Mouse (Mus musculus) G1E (cell line): ENCODE data around the gene Bco2. TPM values are rescaled to one million over a fixed set of nuclear protein-coding genes. Genes with fewer than 3 reads are reported as not detected.
A peak's percentile ranks its signal among the peaks of the same experiment; 100 is the strongest.

Source experiments
- ATAC-seq: 2 replicates; pipeline ENCODE4 v1.8.0; 2016; ENCODE audit warnings: mild to moderate bottlenecking; ENCODE audit not compliant: insufficient number of reproducible peaks, poor library complexity, low FRiP score, severe bottlenecking; ENCODE audit errors: extremely low read depth
- DNase-seq: peaks from one replicate; pipeline ENCODE4 v3.0.0; 2012; ENCODE audit warnings: low spot score
- H3K27me3 ChIP-seq: 2 replicates; pipeline ENCODE4 v1.6.1; 2012; ENCODE audit warnings: mild to moderate bottlenecking, low read length, inconsistent platforms; ENCODE audit not compliant: insufficient read depth
- H3K36me3 ChIP-seq: replicated peaks from 2 replicates; pipeline ENCODE3; 2012; ENCODE audit warnings: mild to moderate bottlenecking, inconsistent platforms
- H3K4me1 ChIP-seq: 2 replicates; pipeline ENCODE4 v1.6.1; 2012; ENCODE audit warnings: low read depth, low read length, inconsistent platforms, mixed read lengths; ENCODE audit not compliant: insufficient read depth
- H3K4me3 ChIP-seq: 2 replicates; pipeline ENCODE4 v1.5.1; 2012; ENCODE audit warnings: low read depth, mild to moderate bottlenecking, inconsistent platforms, low read length, moderate library complexity, mixed read lengths
- H3K9me3 ChIP-seq: replicated peaks from 2 replicates; pipeline ENCODE4 v1.6.1; 2012; ENCODE audit warnings: inconsistent platforms
- CTCF ChIP-seq: IDR thresholded peaks from 2 replicates; pipeline ENCODE4 v1.5.1; 2012; ENCODE audit warnings: low read depth, low read length, inconsistent platforms, mixed read lengths
- GATA1 ChIP-seq: IDR thresholded peaks from 2 replicates; pipeline ENCODE4 v1.6.1; 2012; ENCODE audit warnings: borderline replicate concordance, low read length, inconsistent platforms, mixed read lengths
- GATA2 ChIP-seq: IDR thresholded peaks from 2 replicates; pipeline ENCODE4 v1.6.1; 2012; ENCODE audit warnings: low read depth, low read length, inconsistent platforms, borderline replicate concordance
- POLR2AphosphoS5 ChIP-seq: IDR thresholded peaks from 2 replicates; pipeline ENCODE4 v1.6.1; 2012; ENCODE audit warnings: low read depth, low read length, inconsistent platforms; ENCODE audit not compliant: insufficient replicate concordance
- TAL1 ChIP-seq: conservative IDR thresholded peaks from 2 replicates; pipeline ENCODE4 v1.6.1; 2012; ENCODE audit warnings: low read depth, low read length, inconsistent platforms, mixed read lengths
- polyA plus RNA-seq: library from polyadenylated mRNA; stranded (reverse); fragments of >175 nt; gene quantifications from 2 replicates; pipeline ENCODE4 v1.2.3, GENCODE M21; 2012
- total RNA-seq, 2 experiments: library from RNA; stranded (forward) in 1 of 2; stranded (reverse) in 1 of 2; fragments of 200-1000 nt in 1 of 2; fragments of >200 nt in 1 of 2; fragmentation: Nextera tagmentation in 1 of 2; gene quantifications; 2 replicates each; pipeline ENCODE4 v1.2.3; 2014 to 2017

The Bco2 gene
- total and polyA plus RNA-seq, 3 experiments, result 0.11 TPM; not detected in 2

GRCm38 (mm10) chr9:50533328-50533727, 21.7 kb downstream of the Bco2 start:
- Histone ChIP-seq H3K9me3 (no peaks in the 10 kb centered on the region), H3K4me1 (peaks cover 10% of the 10 kb centered on the region), H3K4me3 (no peak overlapping the region; the same call in 1 of the 2 replicates), H3K27me3 (peaks cover 13% of the 10 kb centered on the region), H3K36me3 (no peaks in the 10 kb centered on the region)
- no peak for DNase-seq
- TF ChIP-seq CTCF (no peak), GATA2 (no peak), GATA1 (no peak), POLR2AphosphoS5 (no peak)
- no peak for ATAC-seq

GRCm38 (mm10) chr9:50530890-50531289, 24.1 kb downstream of the Bco2 start:
- Histone ChIP-seq H3K4me1 (peaks cover 21% of the 10 kb centered on the region), H3K27me3 (peaks cover 7% of the 10 kb centered on the region), H3K9me3 (no peaks in the 10 kb centered on the region), H3K36me3 (peaks cover 7% of the 10 kb centered on the region), H3K4me3 (no peak overlapping the region)
- ATAC-seq (no peak), DNase-seq (no peak)
- TF ChIP-seq GATA2 (no peak), POLR2AphosphoS5 (no peak), CTCF (no peak), GATA1 (no peak), TAL1 (no peak)

DNA sequence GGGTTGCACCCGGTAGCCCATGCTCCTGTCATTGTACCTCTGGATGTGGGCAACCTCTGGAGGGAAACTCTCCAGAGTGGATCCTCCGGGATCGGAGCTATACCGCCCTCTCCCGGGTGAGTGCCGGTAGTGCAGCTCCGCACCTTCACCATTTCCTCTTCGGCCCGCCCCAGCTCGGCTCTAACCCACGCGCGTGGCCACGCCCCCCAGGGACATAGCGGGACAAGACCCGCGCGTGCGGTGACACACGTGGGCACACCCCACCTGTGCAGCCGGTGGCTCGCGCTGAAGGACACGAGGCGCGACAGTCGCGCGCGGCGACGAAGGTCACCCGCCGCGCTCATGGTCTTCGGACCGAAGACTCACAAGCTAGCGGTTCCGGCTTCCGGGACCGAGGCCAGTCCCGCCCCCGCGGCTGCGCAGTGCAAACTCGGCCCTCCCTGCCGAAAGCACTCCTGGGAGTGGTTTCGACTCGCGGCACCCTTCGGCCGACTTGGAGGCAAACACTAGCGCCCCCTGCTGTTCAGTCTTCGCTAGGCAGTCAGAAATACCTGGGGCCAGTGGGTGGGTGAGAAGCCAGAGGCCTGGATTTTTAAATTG, 26.6 kb downstream of the Bco2 start, which contains the start of gene Pts:
Gene Pts, minus strand, starts transcription at position 432 of the 600 bp plus-strand sequence.
- TF ChIP-seq TAL1 (no peak), GATA2 (no peak), CTCF (peak; percentile 91), POLR2AphosphoS5 (no peak), GATA1 (no peak)
- Histone ChIP-seq H3K9me3 (no peaks in the 10 kb centered on the region), H3K4me3 (peak within 1 kb of the TSS; percentile 93), H3K36me3 (peaks cover 24% of the 10 kb centered on the region), H3K4me1 (peaks cover 19% of the 10 kb centered on the region), H3K27me3 (no peaks in the 10 kb centered on the region)
- DNase-seq (peak; percentile 94), ATAC-seq (peak; percentile 67)

DNA sequence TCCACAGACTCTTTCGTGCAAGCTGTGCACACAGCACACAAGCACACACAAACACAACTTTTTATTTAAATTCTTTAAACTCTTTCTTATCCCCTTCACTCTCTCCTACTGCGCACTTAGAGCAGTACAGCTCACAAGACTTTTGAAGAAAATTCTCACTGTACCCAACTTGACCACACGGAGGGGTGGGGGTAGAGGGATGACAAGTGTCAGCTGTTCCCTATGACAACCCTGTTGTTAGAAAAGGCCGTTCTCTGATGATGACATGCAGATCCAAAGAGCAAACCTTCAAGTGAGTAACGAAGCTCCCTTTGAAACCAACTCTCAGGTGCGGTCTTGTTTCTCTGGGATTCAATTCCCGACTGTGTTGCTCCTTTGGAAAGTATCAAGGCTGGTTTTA, 27.1 kb downstream of the Bco2 start:
- H3K4me1 ChIP-seq, result peaks cover 16% of the 10 kb centered on the region
- H3K27me3 ChIP-seq, result no peaks in the 10 kb centered on the region
- DNase-seq (peak; percentile 20), ATAC-seq (no peak)
- H3K9me3 ChIP-seq, result no peaks in the 10 kb centered on the region
- H3K4me3 ChIP-seq, result peak overlapping the region; percentile 93
- TF ChIP-seq GATA2 (no peak), POLR2AphosphoS5 (no peak), GATA1 (no peak), CTCF (no peak), TAL1 (no peak)
- H3K36me3 ChIP-seq, result peaks cover 24% of the 10 kb centered on the region

DNA sequence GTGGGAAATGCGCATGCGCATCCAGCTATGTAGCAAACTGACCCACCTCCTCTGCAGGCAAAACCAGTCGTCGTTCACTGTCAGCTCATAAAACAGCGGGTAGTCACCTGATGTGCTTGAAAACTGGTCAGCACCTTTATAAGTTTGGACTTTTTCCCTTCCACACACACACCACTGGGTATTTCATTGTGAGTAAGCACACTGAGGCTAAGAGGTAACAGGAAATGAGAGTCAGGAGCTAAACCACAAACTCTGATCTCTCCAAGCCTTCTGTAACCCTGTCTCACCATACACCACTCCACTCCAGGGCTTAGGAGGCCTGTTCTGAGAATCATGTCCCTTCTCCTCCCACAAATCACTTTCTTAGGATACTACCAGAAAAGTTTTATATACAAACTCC, 29.4 kb downstream of the Bco2 start:
- TF ChIP-seq GATA2 (no peak), CTCF (no peak), POLR2AphosphoS5 (no peak), TAL1 (no peak), GATA1 (no peak)
- no peaks in the 10 kb centered on the region for H3K27me3 ChIP-seq
- no peak overlapping the region for H3K4me3 ChIP-seq
- H3K36me3 ChIP-seq, result peaks cover 39% of the 10 kb centered on the region
- DNase-seq (no peak), ATAC-seq (no peak)
- peaks cover 18% of the 10 kb centered on the region for H3K4me1 ChIP-seq
- no peaks in the 10 kb centered on the region for H3K9me3 ChIP-seq

DNA sequence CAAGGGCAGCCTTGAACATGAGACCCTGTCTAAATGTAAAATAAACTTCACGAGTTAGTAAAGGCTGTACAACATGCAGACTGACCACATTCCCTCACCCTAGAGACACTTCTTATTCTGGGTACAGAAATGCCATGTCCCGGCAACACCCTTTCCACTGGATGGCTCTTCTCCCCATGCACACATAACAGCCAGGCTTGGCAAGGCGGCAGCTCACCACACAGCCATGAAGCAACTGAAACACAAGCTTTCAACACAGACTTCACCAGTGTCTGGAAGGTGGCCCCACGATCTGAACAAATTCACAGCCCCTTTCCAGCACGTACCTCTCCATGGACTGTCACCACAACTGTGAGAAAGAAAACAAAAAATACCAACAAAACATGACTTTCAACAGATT, 30.0 kb downstream of the Bco2 start:
- no peaks in the 10 kb centered on the region for H3K9me3 ChIP-seq
- no peak overlapping the region for H3K4me3 ChIP-seq
- DNase-seq (no peak), ATAC-seq (no peak)
- peaks cover 44% of the 10 kb centered on the region for H3K36me3 ChIP-seq
- H3K27me3 ChIP-seq, result no peaks in the 10 kb centered on the region
- TF ChIP-seq TAL1 (no peak), GATA2 (no peak), GATA1 (no peak), POLR2AphosphoS5 (no peak), CTCF (no peak)
- peaks cover 19% of the 10 kb centered on the region for H3K4me1 ChIP-seq

DNA sequence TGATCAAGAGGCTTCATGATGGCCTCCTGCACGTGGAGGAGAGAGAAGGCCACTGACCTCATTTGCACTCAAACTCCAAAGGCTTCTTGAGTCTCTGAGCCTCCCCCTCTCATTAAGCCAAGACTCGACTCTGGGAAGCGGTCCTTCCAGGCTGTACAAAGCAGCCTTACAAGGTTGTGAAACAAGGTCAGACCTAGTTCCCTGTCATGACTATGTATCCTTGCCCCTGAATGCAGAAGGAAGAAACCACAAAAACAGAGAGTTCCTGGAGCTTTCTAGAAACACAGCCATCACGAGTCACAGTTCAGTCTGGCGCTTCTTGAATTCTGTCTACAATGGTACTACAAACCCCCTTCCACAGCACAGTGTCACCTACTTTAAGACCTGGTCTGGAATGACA, 32.4 kb downstream of the Bco2 start:
- ATAC-seq (no peak), DNase-seq (no peak)
- Histone ChIP-seq H3K4me1 (peaks cover 13% of the 10 kb centered on the region), H3K4me3 (no peak overlapping the region), H3K27me3 (no peaks in the 10 kb centered on the region), H3K9me3 (no peaks in the 10 kb centered on the region), H3K36me3 (peaks cover 44% of the 10 kb centered on the region)
- TF ChIP-seq GATA1 (no peak), POLR2AphosphoS5 (no peak), CTCF (no peak), GATA2 (no peak)
